Mouse (Mus musculus) limb, embryonic 12.5 days (tissue): Measurements from ENCODE around the gene Trim16. TPM values are rescaled to one million over a fixed set of nuclear protein-coding genes. Genes with fewer than 3 reads are reported as not detected.
A peak's percentile ranks its signal among the peaks of the same experiment; 100 is the strongest.

Experiments used
- ATAC-seq: fragments of 200-750 bp; cut with Nextera tagmentation; 2 replicates; pipeline ENCODE4 v1.8.0; 2017; ENCODE audit warnings: low read depth, moderate TSS enrichment; ENCODE audit not compliant: insufficient number of reproducible peaks, insufficient read depth, low FRiP score, low TSS enrichment
- H3K27ac ChIP-seq: fragments of 300-500 bp; sonication (generic); 2 replicates; pipeline ENCODE4 v1.5.1; 2016; ENCODE audit warnings: mild to moderate bottlenecking, moderate library complexity
- H3K27me3 ChIP-seq: fragments of 300-500 bp; sonication (generic); 2 replicates; pipeline ENCODE4 v1.6.1; 2016; ENCODE audit warnings: mild to moderate bottlenecking, moderate library complexity
- H3K36me3 ChIP-seq: fragments of 300-500 bp; sonication (generic); 2 replicates; pipeline ENCODE4 v1.6.1; 2016; ENCODE audit warnings: mild to moderate bottlenecking, moderate library complexity
- H3K4me1 ChIP-seq: fragments of 300-500 bp; sonication (generic); replicated peaks from 2 replicates; pipeline ENCODE4 v1.6.1; 2016
- H3K4me2 ChIP-seq: fragments of 300-500 bp; sonication (generic); 2 replicates; pipeline ENCODE4 v1.6.1; 2016; ENCODE audit warnings: mild to moderate bottlenecking, moderate library complexity
- H3K4me3 ChIP-seq: fragments of 300-500 bp; sonication (generic); replicated peaks from 2 replicates; pipeline ENCODE4 v1.5.1; 2016; ENCODE audit warnings: mild to moderate bottlenecking
- H3K9ac ChIP-seq: fragments of 300-500 bp; sonication (generic); replicated peaks from 2 replicates; pipeline ENCODE4 v1.6.1; 2016; ENCODE audit warnings: mild to moderate bottlenecking, moderate library complexity
- H3K9me3 ChIP-seq: fragments of 300-500 bp; sonication (generic); 2 replicates; pipeline ENCODE4 v1.6.1; 2016; ENCODE audit warnings: mild to moderate bottlenecking, moderate library complexity
- WGBS: fragments of 180-500 bp; shearing (Covaris S2); methylation state at CpG from one replicate; pipeline ENCODE4 v1.1.7; 2016; 5-methylcytosine and 5-hydroxymethylcytosine counted together
- polyA plus RNA-seq: library from polyadenylated mRNA; unstranded; fragments of >200 nt; fragmentation: Nextera tagmentation; extraction: Ambion mirVana; gene quantifications from 2 replicates; pipeline ENCODE4 v1.2.1, GENCODE M21; 2016

The Trim16 gene
- polyA plus RNA-seq, 1 experiment from 2014 or later: 8.3 TPM

GRCm38 (mm10) chr11:62815438-62815837 is 4.6 kb upstream of the Trim16 start:
- Histone ChIP-seq H3K9ac (no peak overlapping the region), H3K36me3 (no peaks in the 10 kb centered on the region), H3K4me1 (peaks cover 16% of the 10 kb centered on the region), H3K4me3 (no peak overlapping the region), H3K9me3 (no peaks in the 10 kb centered on the region), H3K4me2 (no peak overlapping the region), H3K27me3 (no peaks in the 10 kb centered on the region), H3K27ac (no peak overlapping the region)
- no peak for ATAC-seq
- 100% methylated on average over 1 of the region's 1 CpGs for WGBS

- 66% methylated on average over 6 of the region's 6 CpGs for WGBS
- H3K4me1 ChIP-seq: peaks cover 25% of the 10 kb centered on the region
- H3K4me3 ChIP-seq: no peak overlapping the region
- H3K36me3 ChIP-seq: no peaks in the 10 kb centered on the region
- H3K27me3 ChIP-seq: peaks cover 2% of the 10 kb centered on the region; the same call in 1 of the 2 replicates
- no peak overlapping the region for H3K9ac ChIP-seq
- no peaks in the 10 kb centered on the region for H3K9me3 ChIP-seq
- H3K27ac ChIP-seq: no peak overlapping the region
- H3K4me2 ChIP-seq: no peak overlapping the region
- no peak for ATAC-seq
Measured at GRCm38 (mm10) chr11:62816591-62816990, 3.4 kb upstream of the Trim16 start.

GRCm38 (mm10) chr11:62819059-62819686 is 858 bp upstream of the Trim16 start:
- Histone ChIP-seq H3K36me3 (no peaks in the 10 kb centered on the region), H3K4me2 (no peak overlapping the region), H3K27ac (no peak overlapping the region), H3K27me3 (peaks cover 2% of the 10 kb centered on the region; the same call in 1 of the 2 replicates), H3K4me1 (peaks cover 34% of the 10 kb centered on the region), H3K9me3 (no peaks in the 10 kb centered on the region), H3K4me3 (no peak overlapping the region), H3K9ac (no peak overlapping the region)
- WGBS: 88% methylated on average over 8 of the region's 8 CpGs
- ATAC-seq: no peak

GRCm38 (mm10) chr11:62820661-62821437 is 818 bp downstream of the Trim16 start:
- Histone ChIP-seq H3K4me1 (peaks cover 46% of the 10 kb centered on the region), H3K9me3 (no peaks in the 10 kb centered on the region), H3K9ac (peak overlapping the region; percentile 58), H3K27ac (peak overlapping the region; percentile 66), H3K4me2 (peak overlapping the region; percentile 69), H3K4me3 (peak overlapping the region; percentile 44), H3K36me3 (no peaks in the 10 kb centered on the region), H3K27me3 (peaks cover 2% of the 10 kb centered on the region; the same call in 1 of the 2 replicates)
- ATAC-seq: 0 out of 2 replicates have a peak, but pooled peaks have one; percentile 35
- WGBS: 22% methylated on average over 16 of the region's 16 CpGs

GRCm38 (mm10) chr11:62821893-62822292 is 1.9 kb downstream of the Trim16 start:
- Histone ChIP-seq H3K4me1 (peaks cover 47% of the 10 kb centered on the region), H3K36me3 (no peaks in the 10 kb centered on the region), H3K9me3 (no peaks in the 10 kb centered on the region), H3K4me3 (peak overlapping the region; percentile 5; the same call in 1 of the 2 replicates), H3K4me2 (peak overlapping the region; percentile 41), H3K9ac (no peak overlapping the region), H3K27me3 (peaks cover 2% of the 10 kb centered on the region; the same call in 1 of the 2 replicates), H3K27ac (no peak overlapping the region)
- no peak for ATAC-seq
- WGBS: 70% methylated on average over 5 of the region's 5 CpGs

- Histone ChIP-seq H3K4me2 (0 out of 2 replicates have a peak overlapping the region, but pooled peaks have one; percentile 3), H3K4me1 (peaks cover 47% of the 10 kb centered on the region), H3K36me3 (no peaks in the 10 kb centered on the region), H3K9ac (no peak overlapping the region), H3K9me3 (no peaks in the 10 kb centered on the region), H3K27ac (no peak overlapping the region), H3K27me3 (peaks cover 2% of the 10 kb centered on the region; the same call in 1 of the 2 replicates), H3K4me3 (no peak overlapping the region)
- no peak for ATAC-seq
- WGBS: 58% methylated on average over 7 of the region's 7 CpGs
Measured at GRCm38 (mm10) chr11:62824211-62824610, 4.2 kb downstream of the Trim16 start.

GRCm38 (mm10) chr11:62825222-62826105 is 5.4 kb downstream of the Trim16 start:
- 76% methylated on average over 9 of the region's 9 CpGs for WGBS
- ATAC-seq: no peak
- Histone ChIP-seq H3K9me3 (no peaks in the 10 kb centered on the region), H3K9ac (no peak overlapping the region), H3K36me3 (no peaks in the 10 kb centered on the region), H3K4me1 (peaks cover 36% of the 10 kb centered on the region), H3K4me2 (no peak overlapping the region), H3K27me3 (peaks cover 2% of the 10 kb centered on the region; the same call in 1 of the 2 replicates), H3K4me3 (no peak overlapping the region), H3K27ac (no peak overlapping the region)

GRCm38 (mm10) chr11:62826106-62826733 is 6.2 kb downstream of the Trim16 start:
- no peaks in the 10 kb centered on the region for H3K36me3 ChIP-seq
- no peak overlapping the region for H3K9ac ChIP-seq
- H3K27me3 ChIP-seq: no peaks in the 10 kb centered on the region
- H3K4me2 ChIP-seq: no peak overlapping the region
- no peaks in the 10 kb centered on the region for H3K9me3 ChIP-seq
- ATAC-seq: no peak
- WGBS: 24% methylated on average over 6 of the region's 6 CpGs
- no peak overlapping the region for H3K27ac ChIP-seq
- peaks cover 28% of the 10 kb centered on the region for H3K4me1 ChIP-seq
- no peak overlapping the region for H3K4me3 ChIP-seq

GRCm38 (mm10) chr11:62827135-62827534 is 7.1 kb downstream of the Trim16 start:
- WGBS: 94% methylated on average over 4 of the region's 4 CpGs
- ATAC-seq: no peak
- no peaks in the 10 kb centered on the region for H3K27me3 ChIP-seq

GRCm38 (mm10) chr11:62827911-62828310 is 7.9 kb downstream of the Trim16 start:
- H3K27ac ChIP-seq: no peak overlapping the region
- no peaks in the 10 kb centered on the region for H3K9me3 ChIP-seq
- peaks cover 23% of the 10 kb centered on the region for H3K4me1 ChIP-seq
- H3K9ac ChIP-seq: no peak overlapping the region
- no peaks in the 10 kb centered on the region for H3K36me3 ChIP-seq
- H3K4me3 ChIP-seq: no peak overlapping the region
- ATAC-seq: no peak
- H3K4me2 ChIP-seq: no peak overlapping the region
- H3K27me3 ChIP-seq: no peaks in the 10 kb centered on the region
- 74% methylated on average over 3 of the region's 3 CpGs for WGBS

More at GRCm38 (mm10) chr11:62827135-62827534, 7.1 kb downstream of the Trim16 start:
- Histone ChIP-seq H3K4me1 (peaks cover 23% of the 10 kb centered on the region), H3K27ac (no peak overlapping the region), H3K4me2 (no peak overlapping the region), H3K9ac (no peak overlapping the region), H3K9me3 (no peaks in the 10 kb centered on the region), H3K36me3 (no peaks in the 10 kb centered on the region), H3K4me3 (no peak overlapping the region)
